Mouse (Mus musculus): Measurements from ENCODE around the gene Hao2.

The Hao2 gene

GRCm38 (mm10) chr3:98858051-98858450, 35.0 kb downstream of the Hao2 start:
- in situ Hi-C loops (cut with MboI, MseI): no loop called here

GRCm38 (mm10) chr3:98856892-98857291, 36.1 kb downstream of the Hao2 start:
- in situ Hi-C loops (cut with MboI, MseI): no loop called here

GRCm38 (mm10) chr3:98855160-98855559, 37.9 kb downstream of the Hao2 start:
- in situ Hi-C loops (cut with MboI, MseI): no loop called here

GRCm38 (mm10) chr3:98853685-98854084, 39.4 kb downstream of the Hao2 start:
- in situ Hi-C loops (cut with MboI, MseI): no loop called here

GRCm38 (mm10) chr3:98853051-98853450, 40.0 kb downstream of the Hao2 start:
- in situ Hi-C loops (cut with MboI, MseI): no loop called here

GRCm38 (mm10) chr3:98852631-98853030, 40.4 kb downstream of the Hao2 start:
- in situ Hi-C loops (cut with MboI, MseI): no loop called here

GRCm38 (mm10) chr3:98851853-98852252, 41.2 kb downstream of the Hao2 start:
- in situ Hi-C loops (cut with MboI, MseI): no loop called here

GRCm38 (mm10) chr3:98850262-98850661, 42.8 kb downstream of the Hao2 start:
- in situ Hi-C loops (cut with MboI, MseI): no loop called here

GRCm38 (mm10) chr3:98848898-98849297, 44.1 kb downstream of the Hao2 start:
- in situ Hi-C loops (cut with MboI, MseI): no loop called here
